Mouse (Mus musculus): ENCODE data around the gene Wdr60.

Gene Wdr60

DNA sequence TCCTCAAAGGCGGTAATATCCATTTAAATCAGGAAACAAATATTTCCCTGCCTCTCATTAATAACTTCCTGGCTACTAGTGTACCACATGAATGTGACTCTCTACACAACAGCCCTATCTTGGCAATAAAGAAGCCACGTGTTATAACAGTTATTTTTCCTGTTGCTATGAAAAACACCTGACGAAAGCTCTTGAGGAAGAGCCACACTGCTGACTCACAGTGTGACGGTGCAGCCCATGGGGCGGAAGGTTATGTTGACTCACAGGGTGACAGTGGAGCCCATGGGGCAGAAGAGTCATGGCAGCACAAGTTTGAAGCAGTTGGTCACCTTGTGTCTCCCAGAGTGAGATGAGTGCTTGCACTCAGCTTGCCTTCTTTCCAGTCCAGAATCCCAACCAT, 6.6 kb upstream of the Wdr60 start:
- DNase-seq (ENCODE audit: low spot score in 2 of 2) = no peak

DNA sequence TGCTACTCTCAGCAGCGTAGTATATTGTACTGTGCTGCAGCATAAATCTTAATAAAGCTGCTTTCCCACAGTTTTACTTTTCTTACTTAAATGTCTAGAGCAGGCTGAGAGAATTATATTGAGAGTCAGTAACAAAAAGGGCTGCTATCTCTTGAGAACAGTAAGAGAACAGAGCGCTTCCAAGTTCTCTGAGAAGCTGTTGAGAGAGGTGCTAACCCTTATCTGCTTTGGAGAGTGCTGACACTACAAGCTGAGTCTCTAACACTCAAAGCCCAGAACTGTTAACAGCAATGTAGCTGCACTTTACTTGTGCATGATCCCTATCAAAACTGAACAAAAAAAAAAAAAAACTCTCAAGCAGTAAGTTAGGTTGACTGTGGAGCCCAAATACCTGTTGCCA, 2.5 kb upstream of the Wdr60 start:
- no peak for DNase-seq (ENCODE audit: low spot score in 2 of 2)

DNA sequence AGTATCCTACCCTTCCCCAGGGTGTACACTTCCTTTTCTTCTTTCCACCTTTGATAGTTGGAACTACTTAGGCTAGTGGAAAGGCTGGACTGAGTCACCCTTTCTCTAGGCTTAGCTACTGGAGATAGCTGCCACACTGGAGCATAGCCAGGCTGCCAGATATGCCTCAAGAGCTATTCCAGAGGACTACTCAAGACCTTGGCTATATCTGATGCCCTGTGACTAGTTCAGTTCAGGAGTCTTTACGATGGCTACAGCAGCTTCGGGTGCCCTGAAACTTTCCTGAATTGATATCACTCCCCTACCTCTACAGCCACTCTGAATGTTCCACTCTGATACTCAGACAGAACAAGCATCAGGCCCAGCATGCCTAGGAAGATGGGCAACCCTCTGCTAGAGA, 1.9 kb upstream of the Wdr60 start:
- no peak for DNase-seq (ENCODE audit: low spot score in 2 of 2)

DNA sequence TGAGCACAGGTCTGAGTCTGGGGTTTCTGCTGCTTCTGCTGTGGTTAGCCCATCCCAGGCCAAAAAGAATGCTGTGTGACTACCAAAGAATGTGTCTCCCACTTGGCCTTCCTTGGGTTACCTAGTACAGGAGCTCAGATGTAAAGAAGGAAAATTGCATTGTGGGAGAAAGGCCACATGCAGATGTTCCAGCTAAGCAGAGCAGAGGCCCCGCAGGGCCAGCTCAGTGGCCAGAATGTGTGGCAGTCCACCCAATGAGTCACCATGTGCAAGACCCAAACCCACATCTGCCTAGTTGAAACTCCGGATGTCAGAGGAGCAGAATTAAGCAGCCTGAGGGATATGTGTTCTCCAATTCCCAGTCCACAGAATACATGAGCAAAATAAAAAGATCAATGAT, 4.5 kb downstream of the Wdr60 start:
- DNase-seq (ENCODE audit: low spot score in 2 of 2) = no peak

DNA sequence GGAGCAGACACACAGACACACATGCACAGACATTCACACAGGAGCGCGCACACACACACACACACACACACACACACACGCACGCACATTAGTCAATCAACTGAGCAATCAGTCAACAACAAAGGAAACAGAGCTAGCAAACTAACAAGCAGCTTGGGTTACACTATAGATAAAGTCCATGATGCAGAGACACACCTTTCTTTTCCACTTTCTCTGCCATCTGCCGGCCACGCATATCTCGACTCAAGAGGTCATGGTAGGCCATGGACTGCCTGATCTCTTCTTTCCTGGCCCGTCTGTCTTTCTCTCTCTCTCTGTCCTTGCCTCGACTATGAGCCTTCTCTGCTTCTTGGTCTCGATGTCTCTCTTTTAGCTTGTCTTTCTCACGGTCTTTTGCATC, 7.2 kb downstream of the Wdr60 start:
- DNase-seq (ENCODE audit: low spot score in 2 of 2) = no peak

DNA sequence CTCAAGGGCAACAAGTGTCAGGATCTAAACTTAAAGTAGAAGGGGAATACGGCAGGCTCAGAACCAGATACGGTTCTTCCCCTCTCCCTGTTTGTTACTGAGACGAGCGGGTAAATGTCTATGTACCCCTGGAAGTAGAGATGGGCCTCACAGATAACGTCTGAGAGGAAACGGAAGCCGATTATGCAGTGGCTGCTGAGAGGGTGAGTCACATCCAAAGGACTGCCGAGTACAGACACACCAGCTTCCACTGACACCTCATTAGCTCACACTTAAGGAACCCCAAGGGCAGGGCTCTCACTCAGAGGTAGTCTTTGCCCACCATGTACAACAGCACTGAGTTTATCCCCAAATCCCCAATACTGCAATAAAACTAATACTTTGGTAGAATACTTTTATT, 8.2 kb downstream of the Wdr60 start:
- DNase-seq (ENCODE audit: low spot score in 2 of 2) = no peak

DNA sequence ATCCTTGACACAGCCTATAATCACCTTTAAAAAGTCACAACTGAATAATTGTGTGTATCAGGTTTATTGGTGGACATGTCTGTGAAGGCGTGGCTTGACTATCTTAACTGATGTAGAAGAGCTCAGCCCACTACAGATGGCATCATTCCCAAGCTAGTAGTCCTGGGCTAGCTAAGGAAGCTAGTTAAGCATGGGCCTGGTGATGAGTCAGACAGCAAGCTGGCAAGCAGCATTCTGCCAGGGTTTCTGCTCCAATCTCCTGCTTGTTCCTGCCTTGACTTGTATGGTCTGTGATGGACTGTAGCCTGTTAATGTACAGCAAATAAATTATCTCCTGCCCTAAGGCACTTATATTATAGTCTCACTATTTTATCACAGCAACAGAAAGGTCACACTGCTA, 18.2 kb downstream of the Wdr60 start:
- DNase-seq (ENCODE audit: low spot score in 2 of 2) = peak in 1 of 2 experiments; percentile 29

DNA sequence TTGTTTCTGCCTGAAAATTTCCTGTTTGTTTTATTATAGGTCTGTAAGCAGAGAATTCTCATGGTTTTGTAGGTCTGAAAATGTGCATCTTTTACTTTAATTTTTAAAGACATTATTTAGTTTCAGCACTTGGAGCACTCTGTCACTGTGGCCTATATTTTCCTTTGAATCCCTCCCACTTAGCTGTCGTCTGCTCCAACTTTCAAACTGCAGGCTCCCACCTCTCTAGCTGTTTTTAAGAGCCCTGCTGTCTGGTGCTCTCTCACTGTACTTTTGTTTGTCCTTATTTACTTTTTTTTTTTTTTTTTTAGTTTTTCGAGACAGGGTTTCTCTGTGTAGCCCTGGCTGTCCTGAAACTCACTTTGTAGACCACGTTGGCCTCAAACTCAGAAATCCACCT, 24.0 kb downstream of the Wdr60 start:
- no peak for DNase-seq (ENCODE audit: low spot score in 2 of 2)

DNA sequence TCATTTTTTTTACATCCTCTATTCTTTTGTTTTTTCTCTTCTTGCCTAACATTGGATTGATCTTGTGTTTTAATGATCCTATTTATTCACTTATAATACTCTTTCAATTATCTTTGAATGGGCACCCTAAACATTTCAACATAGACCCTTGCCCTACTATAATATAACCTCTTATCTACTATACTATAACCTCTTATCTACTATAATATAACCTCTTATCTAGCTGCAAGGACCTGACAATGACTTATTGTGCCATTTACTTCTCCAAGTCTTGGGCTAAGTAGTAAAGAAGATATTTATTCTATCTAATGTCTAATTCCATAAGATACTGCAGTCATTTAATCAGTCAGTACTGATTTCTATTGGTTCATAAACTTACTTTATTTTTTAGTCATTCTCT, 24.5 kb downstream of the Wdr60 start:
- no peak for DNase-seq (ENCODE audit: low spot score in 2 of 2)

DNA sequence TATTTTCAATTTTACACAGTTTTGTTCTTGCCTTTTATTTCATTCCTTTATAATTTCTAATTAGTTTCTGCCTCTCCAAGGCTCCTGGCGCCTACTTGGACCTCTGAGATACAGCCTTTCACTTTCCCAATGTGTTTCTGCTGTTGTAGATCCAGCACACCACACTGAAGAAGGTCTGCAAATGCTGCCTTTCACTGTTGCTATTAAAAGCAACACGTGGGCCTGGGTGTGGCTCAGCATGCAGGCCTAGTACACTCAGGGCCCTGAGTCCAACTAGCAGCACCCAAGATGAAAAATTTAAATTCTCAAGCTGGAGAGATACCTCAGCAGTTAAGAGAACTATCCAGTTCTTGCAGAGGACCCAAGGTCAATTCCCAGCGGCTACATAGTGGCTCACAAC, 26.2 kb downstream of the Wdr60 start:
- no peak for DNase-seq (ENCODE audit: low spot score in 2 of 2)

DNA sequence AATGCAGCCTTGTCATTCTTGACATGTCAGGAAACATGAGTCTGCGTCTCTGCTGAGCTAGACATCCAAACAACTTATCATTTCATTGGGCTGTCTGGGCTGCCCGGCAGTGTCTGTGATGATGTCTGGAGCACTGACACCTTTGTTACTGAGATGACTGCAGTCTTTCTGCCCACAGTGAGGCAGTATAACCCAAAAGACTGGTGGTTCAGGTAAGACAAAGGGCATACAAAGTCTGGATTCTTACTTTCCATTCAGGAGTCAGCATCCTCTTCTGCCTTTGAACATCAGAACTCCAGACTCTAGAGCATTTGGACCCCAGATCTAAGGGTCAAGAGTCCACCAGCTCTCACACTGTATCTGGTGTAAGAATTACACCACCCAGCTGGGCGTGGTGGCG, 27.5 kb downstream of the Wdr60 start:
- DNase-seq (ENCODE audit: low spot score in 2 of 2) = no peak

DNA sequence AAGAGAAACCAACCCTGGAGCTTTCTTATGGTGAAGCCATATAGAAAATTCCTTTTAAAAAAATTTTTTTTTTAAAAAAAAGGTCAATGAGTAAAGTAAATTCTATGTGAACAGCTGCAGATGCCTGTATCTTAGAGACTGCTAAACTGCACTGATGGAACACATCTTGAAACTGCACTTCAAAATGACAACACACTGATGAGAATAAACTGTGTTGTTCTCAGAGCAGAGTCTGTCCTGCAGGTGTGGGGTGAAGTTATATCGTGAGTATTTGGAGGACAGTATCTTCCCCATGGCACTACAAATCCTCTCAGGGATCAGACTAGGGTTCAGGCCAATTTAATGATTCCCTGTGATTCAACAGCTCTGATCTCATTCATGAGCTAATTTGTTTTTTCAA, 30.8 kb downstream of the Wdr60 start:
- DNase-seq (ENCODE audit: low spot score in 2 of 2) = no peak

DNA sequence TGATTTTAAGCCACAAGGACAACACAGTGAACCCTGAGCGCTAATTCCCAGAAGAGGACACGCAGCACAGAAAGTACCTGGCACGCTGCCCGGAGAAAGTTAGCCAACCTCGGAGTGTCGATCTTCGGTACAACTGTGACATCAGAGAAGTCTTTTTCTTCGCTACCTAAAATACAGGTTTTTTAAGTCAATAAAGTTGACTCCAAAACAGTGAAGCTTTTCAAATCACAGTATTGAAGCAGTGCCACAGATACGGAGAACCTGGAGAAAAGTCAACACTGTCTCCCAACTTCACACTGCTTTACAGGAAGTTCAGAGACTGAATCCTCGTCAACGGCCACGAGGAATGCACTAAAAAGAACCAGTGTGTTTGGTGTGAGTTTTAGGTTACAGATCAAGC, 31.2 kb downstream of the Wdr60 start:
- DNase-seq (ENCODE audit: low spot score in 2 of 2) = no peak

DNA sequence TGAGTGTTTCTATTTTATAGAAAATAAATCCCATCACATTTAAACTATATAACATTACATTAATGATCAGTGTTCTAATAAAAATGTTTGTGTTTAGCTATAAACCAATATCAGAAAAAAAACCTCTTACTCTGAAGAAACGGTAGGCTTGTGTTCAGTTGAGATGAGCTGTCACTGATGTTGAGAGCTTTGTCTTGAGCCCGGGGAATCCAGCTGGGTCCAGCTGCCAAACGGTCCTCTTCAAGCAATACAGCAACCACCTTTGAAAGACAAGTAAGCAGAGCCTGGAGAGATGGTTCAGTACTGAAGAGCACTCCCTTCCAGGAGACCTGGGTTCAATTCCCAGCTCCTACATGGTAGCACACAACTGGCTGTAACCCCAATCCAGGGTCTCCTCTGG, 33.4 kb downstream of the Wdr60 start:
- DNase-seq (ENCODE audit: low spot score in 2 of 2) = no peak

DNA sequence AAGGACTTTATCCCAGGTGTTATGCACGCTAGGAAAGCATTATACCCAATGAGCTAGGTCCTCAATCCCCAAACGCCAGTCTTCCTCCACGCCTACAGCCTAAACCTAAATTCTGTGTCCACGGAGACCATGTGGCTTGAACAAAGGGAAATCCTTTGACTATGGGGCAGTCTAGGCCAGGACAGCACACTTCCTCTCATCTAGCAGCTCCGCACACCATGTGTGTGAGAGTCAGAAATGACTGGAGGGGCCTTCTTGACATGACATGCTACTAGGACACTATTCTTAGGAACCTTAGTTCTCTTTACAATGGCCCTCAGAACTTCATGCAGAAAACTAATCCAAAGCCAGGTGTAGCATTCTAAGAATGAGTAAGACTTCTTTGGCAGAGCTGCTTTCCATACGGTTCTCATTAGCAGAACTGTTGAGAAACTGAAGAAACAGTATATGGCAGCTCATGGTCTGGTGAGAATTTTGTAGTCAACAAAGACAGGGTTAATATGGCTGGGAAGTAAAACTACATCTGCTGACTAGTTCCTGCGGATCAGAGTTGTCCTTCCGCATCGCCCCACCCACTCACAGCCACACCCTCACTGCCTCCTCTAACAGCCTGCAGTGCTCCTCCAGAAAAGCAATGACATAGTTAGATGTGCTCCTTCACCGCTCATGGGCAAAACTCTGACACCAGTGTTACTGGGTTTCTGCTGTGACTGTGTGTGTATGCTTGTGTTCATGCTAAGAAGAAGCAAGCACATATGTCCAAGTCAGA, 36.3 kb downstream of the Wdr60 start:
- no peak for DNase-seq (ENCODE audit: low spot score in 2 of 2)

DNA sequence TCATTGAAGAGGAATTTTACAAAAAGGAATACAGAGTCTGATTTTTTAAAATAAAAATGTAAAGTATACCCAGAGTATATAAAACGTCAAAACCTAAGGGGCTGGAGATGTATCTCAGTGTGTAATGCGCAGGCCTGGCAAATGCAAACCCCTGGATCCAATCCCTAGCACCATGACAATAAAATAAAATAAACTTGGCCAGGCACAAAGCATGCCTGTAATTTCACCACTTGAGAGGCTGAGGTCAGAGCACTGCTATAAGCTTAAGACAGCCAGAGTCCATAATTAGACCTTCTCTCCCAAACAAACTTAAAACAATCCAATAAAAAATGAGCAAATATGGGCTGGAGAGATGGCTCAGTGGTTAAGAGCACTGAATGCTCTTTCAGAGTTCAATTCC, 39.7 kb downstream of the Wdr60 start:
- no peak for DNase-seq (ENCODE audit: low spot score in 2 of 2)

DNA sequence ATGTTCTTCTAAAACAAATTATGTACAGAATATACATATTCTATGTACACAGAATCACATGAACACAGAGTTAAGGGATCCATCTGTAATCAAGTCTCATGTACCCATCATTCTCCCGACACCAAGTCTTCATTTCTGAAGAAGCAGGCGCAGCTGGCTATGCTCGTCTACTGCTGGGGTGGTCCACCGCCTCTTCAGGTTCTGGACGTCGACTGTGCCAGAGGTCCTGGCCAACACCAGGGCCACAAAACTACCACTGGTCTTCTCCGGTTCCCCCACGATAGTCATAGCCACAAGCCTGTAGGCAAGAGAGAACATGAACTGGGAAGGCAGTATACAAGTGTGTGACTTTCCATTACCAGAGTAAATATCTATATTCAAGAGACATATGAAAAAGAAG, 55.3 kb downstream of the Wdr60 start:
- DNase-seq (ENCODE audit: low spot score in 2 of 2) = no peak

DNA sequence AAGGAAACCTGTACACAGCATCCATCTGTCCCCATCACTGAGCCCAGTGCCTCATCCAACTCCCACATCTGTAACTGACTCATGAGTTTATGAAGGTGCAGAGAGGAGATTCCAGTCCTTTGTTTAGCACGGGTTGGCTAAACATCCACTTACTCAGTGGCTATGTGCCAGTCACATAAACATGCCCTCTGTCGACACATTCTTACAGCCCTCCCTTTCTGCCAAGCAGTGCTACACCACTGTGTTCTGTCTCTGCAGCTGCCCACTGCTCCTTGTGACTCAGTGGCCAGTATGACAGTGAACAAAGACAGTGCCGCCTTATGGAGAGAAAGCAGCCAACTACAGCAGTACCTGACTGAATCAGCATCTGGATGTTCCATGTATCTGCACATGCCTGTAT, 57.1 kb downstream of the Wdr60 start:
- DNase-seq (ENCODE audit: low spot score in 2 of 2) = peak; percentile 20 to 27

DNA sequence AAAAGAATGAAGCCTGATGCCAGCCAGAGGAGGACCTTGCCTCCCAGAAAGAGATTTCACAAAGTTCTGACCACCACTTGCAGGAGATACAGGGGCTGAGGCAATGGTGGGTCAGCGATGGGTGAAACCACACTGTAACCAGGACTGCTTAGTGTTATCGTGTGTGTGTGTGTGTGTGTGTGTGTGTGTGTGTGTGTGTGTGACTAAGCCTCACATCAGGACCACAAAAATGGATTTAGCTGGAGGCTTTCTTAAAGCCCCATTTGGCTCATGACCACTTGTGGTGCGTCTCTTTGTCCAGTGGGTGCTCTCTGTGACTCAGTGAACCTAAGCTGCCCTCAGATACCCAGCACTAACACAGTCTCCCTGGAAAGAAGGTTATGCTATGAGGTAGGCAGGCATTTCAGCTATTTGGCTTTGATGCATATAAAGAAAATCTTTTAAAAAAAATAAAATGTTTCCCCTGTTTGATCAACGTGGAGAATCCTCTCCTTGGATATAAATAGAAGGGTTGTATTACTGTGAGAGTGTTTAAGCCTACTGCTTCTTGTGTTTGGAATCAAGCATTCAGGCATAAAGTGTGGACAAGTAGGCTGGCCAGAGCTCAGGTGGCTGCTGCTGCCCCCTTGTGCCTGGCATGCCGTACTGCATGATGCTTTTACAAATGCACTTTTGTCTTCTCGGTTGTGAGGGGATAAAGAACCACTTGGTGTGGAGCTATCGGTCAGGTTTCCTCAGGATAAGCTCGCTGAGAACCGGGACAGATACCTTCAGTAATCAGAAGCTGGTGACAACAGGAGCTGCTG, 60.4 kb downstream of the Wdr60 start:
- peak; percentile 79 to 82 for DNase-seq (ENCODE audit: low spot score in 2 of 2)

DNA sequence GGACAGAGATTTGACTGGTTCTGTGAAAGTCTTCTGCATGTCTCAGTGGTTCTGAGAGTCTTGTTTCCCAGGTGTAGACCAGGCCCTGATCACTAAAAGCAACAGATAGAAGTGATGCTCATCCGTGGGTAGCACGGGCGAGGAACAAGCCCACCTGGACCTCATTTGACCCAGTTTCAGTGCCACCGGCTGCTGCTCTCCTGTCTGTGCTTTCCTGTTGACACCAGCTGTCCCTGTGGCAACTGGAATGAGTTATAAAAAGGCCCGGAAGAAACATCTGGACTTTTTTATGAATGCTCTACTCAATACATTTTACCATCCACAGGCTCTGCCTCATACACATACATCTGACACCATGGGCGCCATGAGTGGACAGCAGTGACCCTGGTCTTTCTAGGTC, 64.0 kb downstream of the Wdr60 start:
- no peak for DNase-seq (ENCODE audit: low spot score in 2 of 2)

DNA sequence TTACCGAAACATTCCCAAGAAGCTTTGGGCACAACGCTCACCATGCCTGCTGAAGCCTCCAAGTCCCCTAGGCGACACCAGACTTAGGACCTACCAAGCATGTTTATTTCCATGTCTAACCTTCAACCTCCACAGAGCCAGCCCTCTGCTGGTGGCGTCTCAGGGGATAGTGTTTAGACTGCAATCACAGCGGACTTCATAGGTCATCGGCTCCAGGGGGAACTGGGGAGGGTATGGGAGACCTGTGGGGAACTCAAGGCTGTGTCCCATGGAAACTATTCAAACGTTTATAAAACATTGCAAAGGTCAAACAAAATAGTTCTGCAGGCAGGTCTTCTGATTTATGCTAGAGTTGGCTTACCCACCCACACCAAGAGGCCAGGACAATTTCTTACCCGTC, 66.6 kb downstream of the Wdr60 start:
- no peak for DNase-seq (ENCODE audit: low spot score in 2 of 2)

DNA sequence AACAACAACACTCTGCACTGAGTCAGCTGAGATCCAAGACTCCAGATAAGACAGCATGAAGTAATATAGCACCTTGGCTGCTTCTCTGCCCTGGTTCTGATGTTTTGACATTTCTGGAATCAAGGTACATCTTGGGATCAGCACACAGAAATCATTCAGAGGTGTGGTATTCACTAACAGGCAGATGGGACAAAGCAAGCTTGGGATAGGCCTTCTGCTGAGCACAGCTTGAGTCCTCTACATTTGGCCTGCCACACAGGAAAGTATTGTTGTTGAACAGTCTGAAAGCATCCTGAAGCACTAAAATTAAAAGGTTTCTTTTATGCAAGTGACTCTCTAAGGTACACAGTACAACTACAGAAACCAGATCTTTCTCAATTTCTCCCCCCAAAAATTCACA, 68.2 kb downstream of the Wdr60 start:
- DNase-seq (ENCODE audit: low spot score in 2 of 2) = no peak

DNA sequence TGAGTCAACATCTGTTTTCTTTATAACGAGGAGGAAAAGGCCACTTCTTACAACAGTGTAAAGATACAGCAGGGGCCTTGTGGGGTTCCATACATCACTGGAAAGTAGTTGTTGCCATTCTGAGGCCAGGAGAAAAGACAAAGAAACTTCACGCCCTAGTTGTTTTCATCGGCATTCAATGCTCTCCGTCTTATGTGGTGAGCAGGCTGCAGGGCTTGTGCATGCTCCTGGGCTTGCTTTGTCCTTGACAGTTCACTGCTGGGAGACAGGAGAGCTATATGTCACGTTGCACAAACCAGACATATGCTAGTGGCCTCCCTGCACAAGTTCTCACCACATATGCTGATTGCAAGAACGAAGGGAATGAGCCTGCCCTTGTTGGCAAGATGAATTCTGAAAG, 68.9 kb downstream of the Wdr60 start:
- DNase-seq (ENCODE audit: low spot score in 2 of 2) = no peak
